Mouse (Mus musculus) midbrain, embryonic 13.5 days (tissue): Measurements from ENCODE around the gene Olfr836. TPM values are rescaled to one million over a fixed set of nuclear protein-coding genes. Genes with fewer than 3 reads are reported as not detected.
"Not testable (repeated sequence)": the region's sequence is repeated elsewhere in the genome, so short reads cannot be mapped to it uniquely, and the experiment has no call there.

ENCODE experiments used
- ATAC-seq: fragments of 200-750 bp; cut with Nextera tagmentation; 2 replicates; pipeline ENCODE4 v1.8.0; 2017; ENCODE audit warnings: mild to moderate bottlenecking, moderate TSS enrichment, moderate library complexity
- H3K27ac ChIP-seq: fragments of 300-500 bp; sonication (generic); 2 replicates; pipeline ENCODE4 v1.5.1; 2015; ENCODE audit warnings: inconsistent platforms, mild to moderate bottlenecking, moderate library complexity
- H3K27me3 ChIP-seq: fragments of 300-500 bp; sonication (generic); 2 replicates; pipeline ENCODE4 v1.6.1; 2015; ENCODE audit warnings: mild to moderate bottlenecking, inconsistent platforms
- H3K36me3 ChIP-seq: fragments of 300-500 bp; sonication (generic); 2 replicates; pipeline ENCODE4 v1.6.1; 2015; ENCODE audit warnings: mild to moderate bottlenecking, inconsistent platforms
- H3K4me1 ChIP-seq: fragments of 300-500 bp; sonication (generic); replicated peaks from 2 replicates; pipeline ENCODE4 v1.6.1; 2015; ENCODE audit warnings: inconsistent platforms
- H3K4me2 ChIP-seq: fragments of 300-500 bp; sonication (generic); replicated peaks from 2 replicates; pipeline ENCODE4 v1.6.1; 2015; ENCODE audit warnings: moderate library complexity, mild to moderate bottlenecking, inconsistent platforms
- H3K4me3 ChIP-seq: fragments of 300-500 bp; sonication (generic); replicated peaks from 2 replicates; pipeline ENCODE4 v1.5.1; 2015; ENCODE audit warnings: mild to moderate bottlenecking, inconsistent platforms
- H3K9ac ChIP-seq: fragments of 300-500 bp; sonication (generic); replicated peaks from 2 replicates; pipeline ENCODE4 v1.6.1; 2015; ENCODE audit warnings: mild to moderate bottlenecking, inconsistent platforms
- H3K9me3 ChIP-seq: fragments of 300-500 bp; sonication (generic); 2 replicates; pipeline ENCODE4 v1.6.1; 2016; ENCODE audit warnings: mild to moderate bottlenecking, inconsistent platforms
- WGBS: fragments of 180-500 bp; shearing (Covaris S2); methylation state at CpG from one replicate; pipeline ENCODE4 v1.1.7; 2015; 5-methylcytosine and 5-hydroxymethylcytosine counted together
- polyA plus RNA-seq: library from polyadenylated mRNA; unstranded; fragments of >200 nt; fragmentation: Nextera tagmentation; extraction: Ambion mirVana; gene quantifications from 2 replicates; pipeline ENCODE4 v1.2.1, GENCODE M21; 2015

The Olfr836 gene
- polyA plus RNA-seq, result not detected in 2 replicates

DNA sequence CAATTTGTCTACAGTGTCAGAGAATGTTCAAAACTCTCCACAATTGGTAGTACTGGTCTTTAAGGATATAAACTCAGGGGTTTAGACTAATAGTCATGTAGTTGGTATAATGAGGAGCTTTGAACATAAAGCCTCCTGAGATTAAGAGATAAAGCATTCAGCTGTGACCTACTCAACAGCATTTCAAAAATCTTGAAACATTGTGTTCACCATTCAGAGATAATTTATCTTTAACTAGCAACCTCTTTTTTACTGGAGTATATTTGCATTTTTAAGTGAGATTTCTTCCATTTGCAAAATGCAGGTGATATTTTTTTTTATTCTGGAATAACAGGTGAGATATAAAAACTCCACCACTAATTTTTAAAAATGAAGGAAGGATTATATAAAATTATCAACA is at the start of gene Olfr836:
Olfr836 (plus strand) TSS at position 301 of the 400 bp plus-strand sequence.
- no peak for ATAC-seq
- peaks cover 6% of the 10 kb centered on the region; the same call in 1 of the 2 replicates for H3K9me3 ChIP-seq
- H3K27ac ChIP-seq, result no peak within 1 kb of the TSS
- H3K27me3 ChIP-seq, result no peaks in the 10 kb centered on the region
- no peaks in the 10 kb centered on the region for H3K4me1 ChIP-seq
- H3K9ac ChIP-seq, result no peak within 1 kb of the TSS
- H3K36me3 ChIP-seq, result no peaks in the 10 kb centered on the region
- no peak within 1 kb of the TSS for H3K4me3 ChIP-seq
- H3K4me2 ChIP-seq, result no peak within 1 kb of the TSS

DNA sequence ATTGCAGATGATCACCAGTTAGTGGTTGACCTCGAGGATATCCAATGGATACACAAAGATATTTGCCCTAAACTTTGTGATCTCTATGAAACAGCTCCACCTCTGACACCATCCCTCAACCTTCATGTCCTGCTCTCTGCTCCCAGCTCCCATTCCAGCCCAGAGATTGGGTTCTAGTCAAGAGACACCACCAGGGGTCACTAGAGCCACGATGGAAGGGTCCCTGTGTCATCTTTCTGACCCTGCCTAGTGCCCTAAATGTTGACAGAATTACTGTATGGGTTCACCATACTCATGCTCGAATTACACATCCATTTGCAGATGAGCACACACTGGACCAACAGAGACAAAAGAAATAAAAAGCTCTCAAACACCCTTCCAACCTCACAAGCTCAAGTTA is 35.2 kb upstream of the Olfr836 start:
- H3K4me1 ChIP-seq, result no peaks in the 10 kb centered on the region
- WGBS, result 28% methylated on average over 3 of the region's 3 CpGs
- no peak for ATAC-seq
- no peak overlapping the region for H3K9ac ChIP-seq
- H3K9me3 ChIP-seq, result peaks cover 8% of the 10 kb centered on the region; the same call in 1 of the 2 replicates
- no peak overlapping the region for H3K4me2 ChIP-seq
- H3K36me3 ChIP-seq, result no peaks in the 10 kb centered on the region
- H3K27me3 ChIP-seq, result no peaks in the 10 kb centered on the region
- no peak overlapping the region for H3K27ac ChIP-seq
- H3K4me3 ChIP-seq, result no peak overlapping the region

DNA sequence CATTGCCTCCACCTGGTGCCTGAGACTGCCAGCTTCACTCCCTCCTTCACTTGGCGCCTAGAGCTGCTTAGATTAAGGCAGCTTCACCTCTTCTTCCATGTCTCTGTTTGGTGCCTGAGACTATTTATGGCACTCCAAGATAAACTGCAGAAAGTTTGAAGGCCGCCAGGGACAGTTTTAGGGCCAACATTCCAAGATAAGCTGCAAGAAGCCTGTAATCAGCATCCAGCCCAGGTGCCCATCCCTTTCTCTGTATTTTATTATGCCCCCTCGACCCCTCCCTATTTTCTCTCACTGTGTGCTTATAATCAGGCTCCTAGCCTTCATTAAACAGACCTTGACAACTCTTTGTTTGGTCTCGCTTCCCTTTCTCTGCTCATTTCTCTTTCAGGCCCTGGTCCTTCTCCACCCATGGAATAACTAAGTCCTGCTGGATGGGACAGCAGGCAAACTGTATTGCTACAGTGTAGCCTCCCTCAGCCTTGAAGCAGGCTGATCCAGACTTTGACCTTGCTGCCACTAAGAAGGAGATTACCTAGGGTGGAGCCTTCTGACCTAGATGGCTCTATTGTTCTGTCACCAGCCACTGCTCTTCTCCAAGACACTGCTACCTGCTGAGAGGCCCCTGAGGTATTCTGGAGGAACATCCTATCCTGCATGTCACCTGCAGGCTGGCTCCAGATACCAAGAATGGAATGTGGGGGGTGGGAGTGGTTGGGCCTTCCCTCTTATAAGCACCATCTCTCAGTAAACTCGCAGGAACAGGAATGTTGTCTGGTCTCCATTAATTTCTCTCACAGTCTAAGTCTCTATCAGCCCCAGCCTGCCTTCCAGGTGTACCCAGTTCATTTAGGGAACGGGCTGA is 27.1 kb upstream of the Olfr836 start:
- not testable (repeated sequence) for H3K27me3 ChIP-seq, H3K27ac ChIP-seq, H3K9ac ChIP-seq, H3K36me3 ChIP-seq, H3K4me1 ChIP-seq, ATAC-seq, H3K4me3 ChIP-seq, H3K4me2 ChIP-seq
- H3K9me3 ChIP-seq, result peaks cover 18% of the 10 kb centered on the region
- 68% methylated on average over 6 of the region's 6 CpGs for WGBS

DNA sequence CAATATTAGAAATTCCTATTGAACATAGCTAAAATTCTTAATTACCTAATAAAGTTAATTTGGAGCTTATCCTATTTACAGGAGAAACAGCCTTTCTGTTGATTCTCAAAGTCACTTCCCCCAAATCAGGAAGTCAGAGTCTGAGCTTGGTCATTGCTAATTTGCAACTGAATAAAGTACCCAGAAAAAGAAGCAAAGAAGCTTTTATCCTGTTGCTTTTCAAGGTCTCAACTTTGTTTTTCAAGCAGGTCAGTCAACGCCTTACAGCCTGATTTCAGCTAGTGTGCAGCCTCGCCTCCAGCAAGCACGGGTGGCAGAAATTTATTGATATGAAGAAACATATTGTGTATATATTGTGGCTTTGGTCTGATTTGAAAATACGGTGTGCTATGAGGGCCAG is 22.9 kb upstream of the Olfr836 start:
- peaks cover 13% of the 10 kb centered on the region for H3K9me3 ChIP-seq
- no peak overlapping the region for H3K4me3 ChIP-seq
- no peaks in the 10 kb centered on the region for H3K36me3 ChIP-seq
- 82% methylated on average over 4 of the region's 4 CpGs for WGBS
- no peak for ATAC-seq
- no peak overlapping the region for H3K9ac ChIP-seq
- H3K27me3 ChIP-seq, result no peaks in the 10 kb centered on the region
- H3K4me1 ChIP-seq, result no peaks in the 10 kb centered on the region
- H3K27ac ChIP-seq, result no peak overlapping the region
- no peak overlapping the region for H3K4me2 ChIP-seq

DNA sequence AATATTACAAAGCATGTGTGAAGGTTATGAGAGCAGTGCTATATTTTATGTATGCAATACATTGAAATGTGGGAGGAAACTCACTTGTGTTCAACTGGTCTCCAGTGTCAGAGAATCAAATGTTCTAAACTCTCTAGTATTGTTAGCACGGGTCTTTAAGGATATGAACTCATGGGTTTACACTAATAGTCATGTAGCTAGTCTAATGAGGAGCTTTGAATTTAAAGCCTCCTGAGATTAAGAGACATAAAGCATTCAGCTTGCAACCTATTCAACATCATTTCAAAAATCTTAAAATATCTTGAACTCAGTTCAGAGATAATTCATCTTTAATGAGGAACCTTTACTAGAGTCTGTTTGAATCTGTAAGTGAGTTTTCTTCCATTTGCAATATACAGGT is 15.8 kb downstream of the Olfr836 start, which contains the start of gene Olfr837:
Olfr837 (plus strand) TSS at position 301 of the 400 bp plus-strand sequence.
- Histone ChIP-seq H3K9me3 (no peaks in the 10 kb centered on the region; the same call in 1 of the 2 replicates), H3K27me3 (no peaks in the 10 kb centered on the region), H3K4me1 (no peaks in the 10 kb centered on the region), H3K4me3 (no peak within 1 kb of the TSS), H3K36me3 (no peaks in the 10 kb centered on the region), H3K9ac (no peak within 1 kb of the TSS), H3K4me2 (no peak within 1 kb of the TSS), H3K27ac (no peak within 1 kb of the TSS)
- 78% methylated on average over 1 of the region's 1 CpGs for WGBS
- ATAC-seq, result no peak

Other genes with a start within 250 kb of the Olfr836 start
- not detected in 2 replicates for gene Olfr830, start 245.7 kb upstream of the Olfr836 start, polyA plus RNA-seq
- gene Olfr832, start 183.3 kb upstream of the Olfr836 start, polyA plus RNA-seq, result not detected in 2 replicates
- not detected in 2 replicates for gene Olfr834, start 132.4 kb upstream of the Olfr836 start, polyA plus RNA-seq
- not detected in 2 replicates for gene Olfr835, start 87.6 kb upstream of the Olfr836 start, polyA plus RNA-seq
- not detected in 2 replicates for gene Olfr837, start 15.9 kb downstream of the Olfr836 start, polyA plus RNA-seq
- gene Olfr839-ps1, start 56.9 kb downstream of the Olfr836 start, polyA plus RNA-seq, result 0.03 TPM in 1 of 2 replicates, not detected in the other
- gene Olfr843, start 131.6 kb downstream of the Olfr836 start, polyA plus RNA-seq, result not detected in 2 replicates
- not detected in 2 replicates for gene Olfr844, start 196.0 kb downstream of the Olfr836 start, polyA plus RNA-seq
- gene Olfr845, start 216.1 kb downstream of the Olfr836 start, polyA plus RNA-seq, result not detected in 2 replicates
- gene Olfr846, start 243.6 kb downstream of the Olfr836 start, polyA plus RNA-seq, result not detected in 2 replicates